Mouse (Mus musculus) E14TG2a.4 (cell line): ENCODE data around the gene Camkk1.

ENCODE experiments used
- CTCF ChIP-seq: conservative IDR thresholded peaks from 2 replicates; pipeline ENCODE4 v1.5.1; 2014; ENCODE audit warnings: low read length
- NANOG ChIP-seq: IDR thresholded peaks from 2 replicates; pipeline ENCODE4 v1.6.1; 2014; ENCODE audit warnings: borderline replicate concordance, low read length, mixed read lengths
- POU5F1 ChIP-seq: IDR thresholded peaks from 2 replicates; pipeline ENCODE4 v1.6.1; 2014; ENCODE audit warnings: low read length, borderline replicate concordance

DNA sequence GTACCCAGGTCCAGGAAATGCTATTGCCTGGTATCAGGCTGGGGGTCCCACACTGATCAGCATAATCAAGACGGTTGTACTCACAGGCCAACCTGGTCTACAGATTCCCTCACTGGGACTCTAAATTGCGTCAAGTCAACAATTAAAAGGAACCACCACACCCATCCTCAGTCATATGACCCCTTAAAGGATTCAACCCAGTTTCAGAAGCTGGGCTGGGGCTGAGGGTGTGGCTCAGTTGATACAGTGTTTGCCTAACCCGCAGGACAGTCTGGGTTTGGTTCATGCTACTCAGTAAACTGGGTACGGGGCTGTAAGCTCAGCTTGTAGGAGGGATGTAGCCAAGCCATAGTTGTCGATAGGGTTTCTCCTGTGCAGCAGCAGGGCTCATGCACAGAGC, 32.1 kb upstream of the Camkk1 start:
- TF ChIP-seq CTCF (no peak), POU5F1 (no peak), NANOG (no peak)
